Mouse (Mus musculus) right cerebral cortex, postnatal 25 days (tissue): Measurements from ENCODE around the gene 4930469K13Rik.

Source experiments
- DNase-seq: peaks from one replicate; pipeline ENCODE4 v3.0.0; 2022

Gene 4930469K13Rik

GRCm38 (mm10) chr11:33932386-33933111, 165.8 kb downstream of the 4930469K13Rik start:
- peak; percentile 23 for DNase-seq

GRCm38 (mm10) chr11:33931836-33932385, 166.4 kb downstream of the 4930469K13Rik start:
- no peak for DNase-seq

GRCm38 (mm10) chr11:33929412-33929811, 168.9 kb downstream of the 4930469K13Rik start:
- peak; percentile 25 for DNase-seq

GRCm38 (mm10) chr11:33928658-33929057, 169.7 kb downstream of the 4930469K13Rik start:
- DNase-seq: no peak

- DNase-seq: no peak
These were observed 170.5 kb downstream of the 4930469K13Rik start for GRCm38 (mm10) chr11:33927836-33928235.

GRCm38 (mm10) chr11:33927321-33927720, 171.0 kb downstream of the 4930469K13Rik start:
- DNase-seq: no peak

- no peak for DNase-seq
These were observed 171.8 kb downstream of the 4930469K13Rik start for GRCm38 (mm10) chr11:33926551-33926950.

- no peak for DNase-seq
These were observed 172.6 kb downstream of the 4930469K13Rik start for GRCm38 (mm10) chr11:33925778-33926177.
